Mouse (Mus musculus) liver, adult 2 months (tissue): ENCODE measurements around the gene Bmpr2. TPM values are rescaled to one million over a fixed set of nuclear protein-coding genes. Genes with fewer than 3 reads are reported as not detected.

Source experiments
- DNase-seq: peaks from one replicate; pipeline ENCODE4 v3.0.0-alpha.2; 2011; ENCODE audit warnings: low read depth, low spot score; ENCODE audit errors: extremely low read depth
- H3K27ac ChIP-seq: fragments of 200-500 bp; replicated peaks from 2 replicates; pipeline ENCODE4 v1.5.1; 2012; ENCODE audit warnings: low read depth, mild to moderate bottlenecking, control low read depth, inconsistent platforms, low read length; ENCODE audit not compliant: insufficient read depth
- H3K27me3 ChIP-seq: fragments of 200-500 bp; 2 replicates; pipeline ENCODE4 v1.6.1; 2012; ENCODE audit warnings: mild to moderate bottlenecking, moderate library complexity, low read length, inconsistent platforms; ENCODE audit not compliant: control insufficient read depth, insufficient read depth
- H3K36me3 ChIP-seq: fragments of 200-500 bp; 2 replicates; pipeline ENCODE4 v1.6.1; 2012; ENCODE audit warnings: low read length, inconsistent platforms; ENCODE audit not compliant: control insufficient read depth, insufficient read depth
- H3K4me1 ChIP-seq: fragments of 200-500 bp; 2 replicates; pipeline ENCODE4 v1.6.1; 2011; ENCODE audit warnings: low read length; ENCODE audit not compliant: control insufficient read depth, insufficient read depth
- H3K4me3 ChIP-seq: fragments of 200-500 bp; 2 replicates; pipeline ENCODE4 v1.5.1; 2011; ENCODE audit warnings: low read depth, mild to moderate bottlenecking, control low read depth, low read length, moderate library complexity; ENCODE audit not compliant: insufficient read depth
- H3K79me2 ChIP-seq: fragments of 200-500 bp; 2 replicates; pipeline ENCODE4 v1.6.1; 2012; ENCODE audit warnings: inconsistent platforms, mild to moderate bottlenecking, low read length, moderate library complexity; ENCODE audit not compliant: control insufficient read depth, insufficient read depth
- H3K9ac ChIP-seq: fragments of 200-500 bp; 2 replicates; pipeline ENCODE4 v1.6.1; 2012; ENCODE audit warnings: low read depth, mild to moderate bottlenecking, control low read depth, inconsistent platforms, low read length
- CTCF ChIP-seq: fragments of 200-500 bp; IDR thresholded peaks from 2 replicates; pipeline ENCODE4 v1.5.1; 2011; ENCODE audit warnings: low read depth, low read length, control low read depth
- POLR2A ChIP-seq: fragments of 200-500 bp; IDR thresholded peaks from 2 replicates; pipeline ENCODE4 v1.6.1; 2011; ENCODE audit warnings: low read length, control low read depth; ENCODE audit not compliant: insufficient read depth; ENCODE audit errors: extremely low read depth
- WGBS: fragments of 180-500 bp; shearing (Covaris S2); methylation state at CpG from one replicate; pipeline ENCODE4 v1.1.7; 2018; 5-methylcytosine and 5-hydroxymethylcytosine counted together
- polyA plus RNA-seq: library from polyadenylated mRNA; depleted of rRNA; stranded (reverse); fragments of >200 nt; gene quantifications from 2 replicates; pipeline ENCODE4 v1.2.3, GENCODE M21; 2012
- total RNA-seq: library from RNA; depleted of rRNA; stranded (reverse); fragments of >200 nt; gene quantifications from 2 replicates; pipeline ENCODE4 v1.2.3, GENCODE M21; 2014

Gene Bmpr2
- total and polyA plus RNA-seq, 2 experiments = 2.6 to 16.2 TPM

DNA sequence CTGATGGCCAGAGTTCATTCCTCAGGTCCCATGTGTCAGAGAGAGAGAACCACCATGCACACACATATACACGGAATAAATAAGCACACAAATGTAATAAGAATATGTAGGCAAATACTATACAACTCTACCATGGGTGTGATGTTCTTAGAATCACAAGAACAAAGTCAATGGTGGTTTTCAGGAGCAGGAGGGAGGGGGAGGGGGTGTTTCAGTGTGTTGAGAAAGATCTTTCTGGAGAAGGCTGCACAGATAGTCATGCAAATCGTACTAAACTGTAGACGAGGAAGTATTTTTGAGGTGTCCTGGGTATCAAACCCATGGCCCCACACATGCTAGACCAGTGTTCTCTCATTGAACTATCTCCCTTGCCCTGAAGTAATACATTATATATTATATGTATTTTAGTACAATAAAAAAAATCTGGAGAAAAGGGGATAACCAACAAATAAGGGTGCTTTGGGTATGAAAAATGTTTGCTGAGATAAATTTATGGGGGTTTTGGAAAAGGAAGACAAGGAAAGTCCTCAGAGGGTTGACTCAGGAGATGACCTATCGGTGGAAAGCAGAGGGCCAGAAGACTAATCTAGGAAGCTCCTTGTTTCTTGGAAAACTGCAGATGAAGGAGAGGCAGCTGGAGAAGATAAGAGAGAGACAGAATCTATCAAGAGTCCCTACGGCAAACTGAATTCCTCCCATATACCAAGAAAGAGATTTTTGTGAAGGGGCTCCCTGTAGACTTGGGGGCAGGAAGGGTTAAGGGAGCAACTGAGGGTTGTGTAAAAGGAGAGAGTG lies 138.1 kb downstream of the Bmpr2 start:
- no peak overlapping the region for H3K4me3 ChIP-seq
- H3K27ac ChIP-seq = peak overlapping the region; percentile 49; the same call in 1 of the 2 replicates
- peaks cover 4% of the 10 kb centered on the region; the same call in 1 of the 2 replicates for H3K4me1 ChIP-seq
- 93% methylated on average over 5 of the region's 5 CpGs for WGBS
- no peaks in the 10 kb centered on the region for H3K36me3 ChIP-seq
- H3K27me3 ChIP-seq = no peaks in the 10 kb centered on the region
- TF ChIP-seq CTCF (no peak), POLR2A (no peak)
- no peak overlapping the region for H3K9ac ChIP-seq
- no peaks in the 10 kb centered on the region for H3K79me2 ChIP-seq
- DNase-seq = no peak

GRCm38 (mm10) chr1:59902634-59903033 lies 139.4 kb downstream of the Bmpr2 start:
- no peak overlapping the region for H3K27ac ChIP-seq
- H3K4me1 ChIP-seq = peaks cover 4% of the 10 kb centered on the region; the same call in 1 of the 2 replicates

DNA sequence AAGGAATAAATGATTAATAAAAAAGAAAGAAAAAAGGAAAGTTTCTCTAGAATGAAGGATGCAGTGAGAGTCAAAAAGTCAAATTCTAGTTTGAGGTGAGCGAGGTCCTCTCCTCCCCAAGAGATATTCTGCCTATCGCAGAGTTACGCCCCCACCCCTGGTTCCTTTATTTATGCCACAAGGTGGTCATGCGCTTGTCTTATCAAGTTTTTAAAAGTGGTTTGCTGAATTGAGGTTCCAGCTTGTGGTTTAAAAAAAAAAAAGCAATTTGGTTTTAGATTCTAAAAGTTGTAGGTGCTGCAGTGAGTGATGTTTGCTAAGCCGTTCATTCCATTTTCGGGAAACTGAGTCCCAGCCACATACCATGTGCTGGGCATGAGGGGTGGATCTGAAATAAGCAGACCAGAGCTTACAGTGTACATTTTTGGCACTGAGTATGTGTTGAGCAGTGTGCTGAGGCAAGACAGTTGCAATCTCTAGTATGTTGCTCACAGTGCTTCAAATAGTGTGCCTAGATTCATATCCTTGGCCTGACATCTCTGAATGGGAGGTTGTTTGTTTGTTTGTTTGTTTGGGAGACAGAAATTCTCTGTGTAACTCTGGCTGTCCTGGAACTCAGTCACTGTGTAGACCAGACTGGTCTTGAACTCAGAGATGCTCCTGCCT lies 141.6 kb downstream of the Bmpr2 start:
- no peaks in the 10 kb centered on the region for H3K79me2 ChIP-seq
- WGBS = 94% methylated on average over 6 of the region's 6 CpGs
- H3K9ac ChIP-seq = no peak overlapping the region
- TF ChIP-seq CTCF (no peak), POLR2A (no peak)
- H3K27me3 ChIP-seq = no peaks in the 10 kb centered on the region
- no peak overlapping the region for H3K27ac ChIP-seq
- H3K4me1 ChIP-seq = 0 out of 2 replicates have a peak, but pooled peaks cover 2% of the 10 kb centered on the region
- no peak for DNase-seq
- H3K4me3 ChIP-seq = no peak overlapping the region
- no peaks in the 10 kb centered on the region for H3K36me3 ChIP-seq

More at GRCm38 (mm10) chr1:59902634-59903033, 139.4 kb downstream of the Bmpr2 start:
- Histone ChIP-seq H3K79me2 (no peaks in the 10 kb centered on the region), H3K36me3 (no peaks in the 10 kb centered on the region), H3K9ac (no peak overlapping the region), H3K27me3 (no peaks in the 10 kb centered on the region), H3K4me3 (no peak overlapping the region)
- 40% methylated on average over 3 of the region's 3 CpGs for WGBS
- DNase-seq = peak; percentile 24
- TF ChIP-seq CTCF = no peak
- no peak for TF ChIP-seq POLR2A

- no peak for DNase-seq
- Histone ChIP-seq H3K4me3 (no peak overlapping the region), H3K79me2 (no peaks in the 10 kb centered on the region), H3K9ac (no peak overlapping the region), H3K36me3 (no peaks in the 10 kb centered on the region), H3K27ac (no peak overlapping the region), H3K27me3 (no peaks in the 10 kb centered on the region), H3K4me1 (0 out of 2 replicates have a peak, but pooled peaks cover 2% of the 10 kb centered on the region)
- TF ChIP-seq POLR2A = no peak
- TF ChIP-seq CTCF = no peak
- WGBS = 88% methylated on average over 2 of the region's 2 CpGs
Observed at GRCm38 (mm10) chr1:59905916-59906315, 142.7 kb downstream of the Bmpr2 start.

- Histone ChIP-seq H3K36me3 (no peaks in the 10 kb centered on the region), H3K79me2 (no peaks in the 10 kb centered on the region), H3K4me3 (no peak overlapping the region), H3K4me1 (0 out of 2 replicates have a peak, but pooled peaks cover under 1% of the 10 kb centered on the region), H3K27me3 (no peaks in the 10 kb centered on the region), H3K27ac (no peak overlapping the region), H3K9ac (no peak overlapping the region)
- 88% methylated on average over 13 of the region's 13 CpGs for WGBS
- TF ChIP-seq POLR2A (no peak), CTCF (no peak)
- no peak for DNase-seq
Observed at GRCm38 (mm10) chr1:59906819-59907521, 143.8 kb downstream of the Bmpr2 start.
